ENCODE assay signal across 8 mouse cellular contexts in the genomic region with DNA sequence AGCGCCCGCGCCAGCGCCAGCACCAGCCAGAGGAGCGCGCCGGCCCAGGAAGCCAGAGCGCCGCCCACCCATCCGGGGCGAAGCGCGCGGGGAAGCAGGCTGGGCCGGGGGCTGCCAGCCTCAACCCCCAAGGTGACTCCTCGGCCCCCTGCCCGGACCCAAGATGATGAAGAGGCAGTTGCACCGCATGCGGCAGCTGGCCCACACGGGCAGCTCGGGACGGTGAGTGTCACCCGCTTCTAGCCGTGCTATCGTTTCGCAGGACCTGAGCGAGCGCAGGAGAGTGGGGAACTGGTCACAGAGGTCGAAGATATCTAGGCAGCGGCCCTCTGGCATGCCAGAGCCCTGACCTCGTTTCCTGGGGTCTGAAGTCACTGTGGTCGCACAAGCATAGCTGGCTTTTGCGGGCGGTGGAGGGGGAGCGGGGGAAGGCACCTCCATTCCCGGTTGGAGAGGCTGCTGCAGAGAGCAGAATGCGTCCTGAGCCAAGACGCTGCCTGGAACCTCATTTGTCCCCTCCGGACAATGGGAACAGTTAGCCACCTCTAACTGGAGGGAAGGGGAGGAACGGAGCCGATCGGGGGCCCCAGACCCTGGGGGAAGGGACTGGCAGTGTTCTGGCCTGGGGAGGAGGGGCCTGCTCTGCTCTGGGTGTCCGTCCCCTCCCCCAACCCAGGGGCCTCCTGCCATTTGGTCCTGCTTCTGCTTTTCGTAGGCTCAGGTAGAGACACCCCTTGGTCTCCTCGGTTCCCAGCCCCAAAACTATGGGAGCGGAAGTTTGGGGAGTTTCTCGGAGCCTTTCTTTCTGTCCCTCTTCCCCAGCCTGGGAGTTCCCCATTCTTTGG. TPM values are rescaled to one million over a fixed set of nuclear protein-coding genes. Genes with fewer than 3 reads are reported as not detected.
A peak's percentile ranks its signal among the peaks of the same experiment; 100 is the strongest.
DNase-seq lines count a peak whose midpoint lies in the region; ATAC-seq and TF ChIP-seq lines count a peak whose summit lies in the region.

A gene (plus strand): TSS at position 29 of the 845 bp plus-strand sequence.

- H3K4me2 ChIP-seq in liver, embryonic 14.5 days (ENCODE audit: low read depth): peak within 1 kb of the TSS; percentile 94

- H3K27ac ChIP-seq in left cerebral cortex, adult 2 months: peak within 1 kb of the TSS; percentile 91
- H3K27ac ChIP-seq in cortical plate, adult 2 months (ENCODE audit: insufficient read depth, low read length): peak within 1 kb of the TSS; percentile 83
- H3K27ac ChIP-seq in liver, embryonic 14.5 days: peak within 1 kb of the TSS; percentile 73

- under 1% methylated on average over 47 of the region's 47 CpGs for WGBS in liver, embryonic 14.5 days (ENCODE audit: insufficient replicate concordance)

- peaks cover 6% of the 10 kb centered on the region for H3K36me3 ChIP-seq in liver, embryonic 14.5 days (replicated peaks; ENCODE audit: control insufficient read depth, insufficient read depth, low read depth)

- ATAC-seq in liver, embryonic 14.5 days (ENCODE audit: insufficient read depth): peak; percentile 62

- H3K9ac ChIP-seq in liver, embryonic 14.5 days (replicated peaks): peak within 1 kb of the TSS; percentile 77

- no peaks in the 10 kb centered on the region for H3K9me3 ChIP-seq in liver, embryonic 14.5 days (ENCODE audit: control insufficient read depth, low read length)

- H3K27me3 ChIP-seq in liver, embryonic 14.5 days (ENCODE audit: control insufficient read depth, insufficient read depth, low read length): no peaks in the 10 kb centered on the region

- no peak for TF ChIP-seq CTCF in left cerebral cortex, adult 2 months (IDR thresholded peaks at IDR 0.05)
- no peak for TF ChIP-seq CTCF in cortical plate, adult 2 months (IDR thresholded peaks at IDR 0.05; ENCODE audit: extremely low read depth, insufficient read depth, low read length)
- TF ChIP-seq CTCF in liver, embryonic 14.5 days (IDR thresholded peaks at IDR 0.05; ENCODE audit: low read depth): no peak

- peak within 1 kb of the TSS; percentile 64 for H3K4me3 ChIP-seq in left cerebral cortex, adult 2 months
- H3K4me3 ChIP-seq in cortical plate, adult 2 months (ENCODE audit: insufficient read depth, low read length): peak within 1 kb of the TSS; percentile 98
- H3K4me3 ChIP-seq in liver, embryonic 14.5 days (ENCODE audit: insufficient read depth in 1 of 2, low read depth in 2 of 2, low read length in 2 of 2): peak within 1 kb of the TSS; percentile 80 to 81

- intact Hi-C loops in left cerebral cortex, adult 2 months (cut with DNase I): no loop called here

- DNase-seq in left cerebral cortex, adult 2 months (ENCODE audit: extremely low spot score in 1 of 2, low spot score in 2 of 2): peak; percentile 62 to 64
- DNase-seq in left cerebral cortex, adult 9 months (ENCODE audit: low spot score in 2 of 2): no peak
- peak; percentile 72 to 73 for DNase-seq in heart, adult 18-20 months
- DNase-seq in kidney, adult 8-10 months: peak; percentile 43 to 52
- DNase-seq in liver, embryonic 14.5 days (ENCODE audit: low read depth in 3 of 3, low spot score in 3 of 3): no peak
- DNase-seq in neural tube, embryonic 10.5 days (ENCODE audit: extremely low spot score, low spot score): peak; percentile 70
- peak; percentile 69 to 72 for DNase-seq in thymus, adult 18-20 months

- TF ChIP-seq POLR2A in cortical plate, adult 2 months (IDR thresholded peaks at IDR 0.05; ENCODE audit: extremely low read depth, insufficient read depth, low read length): peak; percentile 42; the same call in 1 of the 2 replicates

- no peak for TF ChIP-seq EP300 in liver, embryonic 14.5 days (IDR thresholded peaks at IDR 0.05; ENCODE audit: low read depth)

- H3K4me1 ChIP-seq in cortical plate, adult 2 months (ENCODE audit: control insufficient read depth, insufficient read depth, low read length): peaks cover 2% of the 10 kb centered on the region; the same call in 1 of the 2 replicates
- H3K4me1 ChIP-seq in liver, embryonic 14.5 days (replicated peaks; ENCODE audit: control insufficient read depth in 2 of 2, insufficient read depth in 2 of 2, low read length in 1 of 2): peaks cover 42 to 54% of the 10 kb centered on the region in 2 experiments

RNA-seq across cellular contexts. Expression of the gene that starts here (rescaled TPM):
- total RNA-seq in left cerebral cortex, adult 2 months (2021): 10 to 100 TPM; 35.0 to 37.7 TPM
- 39.5 and 42.2 TPM in 2 replicates for polyA plus RNA-seq in cortical plate, adult 2 months (2012; rRNA removed)
- 1 to 10 TPM; 3.5 to 7.1 TPM for total RNA-seq in heart, adult 18-20 months (2021)
- polyA plus RNA-seq in liver, embryonic 14.5 days (2012; rRNA removed): 22.2 and 23.2 TPM in 2 replicates
- polyA plus RNA-seq in liver, embryonic 14.5 days (2014; fragmentation: Nextera tagmentation; extraction: Ambion mirVana): 13.3 and 15.3 TPM in 2 replicates

Comparison
In these comparisons a context has a peak if more than half of its experiments do, and no peak if none do; other contexts are left out.
1. RNA of the gene that starts here (total RNA-seq): 35.0 to 37.7 TPM in left cerebral cortex, adult 2 months; 3.5 to 7.1 TPM in heart, adult 18-20 months; every median in the first group is over 4 times any median in the second.
2. DNase-seq: peak in left cerebral cortex, adult 2 months (2 of 2), heart, adult 18-20 months (2 of 2), kidney, adult 8-10 months (2 of 2), neural tube, embryonic 10.5 days (single experiment) and thymus, adult 18-20 months (2 of 2); none in left cerebral cortex, adult 9 months (0 of 2) and liver, embryonic 14.5 days (0 of 3).
3. Peak in every context shown above with its lines, with median percentiles within 50 percentile points of each other: H3K27ac ChIP-seq and H3K4me3 ChIP-seq.